Mouse (Mus musculus): ENCODE results near the gene Hinfp.
"Not testable (repeated sequence)": the region's sequence is repeated elsewhere in the genome, so short reads cannot be mapped to it uniquely, and the experiment has no call there.

Hinfp gene

GRCm38 (mm10) chr9:44305466-44306079 is at the start of gene Hinfp:
Gene Hinfp (minus strand): TSS chr9:44305671.
- peak; percentile 99 for DNase-seq (ENCODE audit: low read depth, low spot score)

DNA sequence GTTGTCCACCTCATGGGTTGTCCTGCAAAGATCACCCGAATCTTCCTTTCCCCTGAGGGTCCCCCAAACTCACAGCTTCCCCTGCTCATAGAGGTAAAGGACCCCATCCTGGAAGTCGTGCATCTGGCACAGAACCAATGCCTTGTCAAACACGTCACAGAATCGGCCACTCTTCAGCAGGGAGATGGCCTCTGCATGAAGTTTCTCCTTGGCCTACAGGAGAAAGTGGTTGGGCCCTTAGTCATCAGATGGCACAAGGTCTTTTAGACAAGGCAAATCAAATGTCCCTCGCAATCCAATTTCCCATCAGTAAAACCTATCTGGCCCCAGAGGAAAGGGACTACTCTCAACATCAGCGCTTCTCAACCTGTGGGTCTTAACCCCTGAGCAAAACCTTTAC is 47.7 kb upstream of the Hinfp start:
- no peak for DNase-seq (ENCODE audit: low read depth, low spot score)

DNA sequence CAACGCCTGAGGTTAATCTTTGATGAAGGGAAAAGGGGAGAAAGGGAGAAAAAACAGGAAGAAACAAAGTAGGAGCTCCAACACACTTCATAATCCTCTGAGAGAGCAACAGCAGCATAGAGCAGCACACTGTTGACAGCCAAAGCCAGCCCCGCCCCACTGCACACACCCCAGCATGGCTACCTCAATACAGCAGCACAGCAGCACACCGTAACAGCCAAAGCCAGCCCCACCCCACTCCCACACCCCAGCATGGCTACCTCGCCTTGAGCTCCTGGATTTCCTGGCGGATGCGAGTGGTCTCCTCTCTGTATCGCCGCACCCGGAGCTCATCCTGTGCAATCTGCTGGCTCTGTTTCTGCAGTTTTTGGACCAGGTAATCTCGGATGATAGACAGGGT is 46.9 kb upstream of the Hinfp start:
- no peak for DNase-seq (ENCODE audit: low read depth, low spot score)

GRCm38 (mm10) chr9:44351396-44351795 is 45.9 kb upstream of the Hinfp start:
- no peak for DNase-seq (ENCODE audit: low read depth, low spot score)

DNA sequence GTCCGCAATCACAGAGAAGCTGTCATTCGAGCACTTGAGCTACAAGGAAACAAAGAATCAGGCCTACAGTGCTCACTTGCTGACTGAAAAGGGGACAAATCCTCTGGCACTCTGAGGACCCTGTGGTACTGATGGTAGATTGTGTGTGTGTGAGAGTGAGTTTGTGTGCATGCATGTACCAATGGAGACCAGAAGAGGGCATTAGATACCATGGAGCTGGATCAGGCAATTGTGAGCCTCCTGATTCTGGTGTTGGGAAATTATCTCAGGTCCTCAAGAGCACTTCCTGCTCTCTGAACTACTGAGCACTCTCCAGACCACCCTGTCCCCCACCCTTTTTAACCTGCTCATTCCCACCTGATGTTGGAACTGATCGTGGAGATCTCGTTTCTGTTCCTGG is 43.1 kb upstream of the Hinfp start:
- DNase-seq (ENCODE audit: low read depth, low spot score), result no peak

DNA sequence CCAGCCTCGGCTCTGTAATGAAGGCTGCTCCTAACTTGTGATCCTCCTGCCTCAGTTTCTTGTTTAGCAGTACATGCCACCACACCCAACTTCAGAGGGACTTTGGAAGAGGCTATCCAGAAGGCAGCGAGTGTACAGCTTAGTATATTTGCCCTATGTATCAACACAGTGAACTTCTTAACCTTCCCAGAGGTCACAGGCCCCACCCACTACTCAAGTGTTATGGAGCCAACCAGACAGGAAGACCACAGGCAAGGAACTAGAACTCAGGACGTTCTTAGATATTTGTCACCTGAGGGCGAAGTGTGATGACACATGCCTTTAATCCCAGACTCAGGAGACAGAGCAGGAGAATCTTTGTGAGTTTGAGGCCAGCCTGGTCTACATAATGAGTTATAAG is 42.1 kb upstream of the Hinfp start:
- DNase-seq (ENCODE audit: low read depth, low spot score), result no peak

DNA sequence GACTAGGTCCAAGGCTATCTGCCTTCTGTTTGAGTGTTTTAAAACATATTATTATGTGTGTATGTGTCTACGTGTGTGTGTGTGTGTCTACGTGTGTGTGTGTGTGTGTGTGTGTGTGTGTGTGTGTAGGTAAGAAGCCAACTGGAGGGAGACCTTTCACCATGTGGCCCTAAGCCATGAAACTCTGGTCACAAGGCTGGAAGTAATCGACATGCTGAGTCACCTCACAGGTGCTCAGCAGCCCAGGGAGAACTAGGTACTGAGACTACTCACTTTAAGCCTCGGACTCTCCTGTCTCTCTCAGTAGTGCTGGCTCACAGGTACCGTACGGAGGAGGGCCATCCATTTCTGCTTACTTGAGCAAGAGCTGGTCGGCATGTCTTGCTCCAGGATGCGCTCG is 41.7 kb upstream of the Hinfp start:
- DNase-seq (ENCODE audit: low read depth, low spot score), result no peak

DNA sequence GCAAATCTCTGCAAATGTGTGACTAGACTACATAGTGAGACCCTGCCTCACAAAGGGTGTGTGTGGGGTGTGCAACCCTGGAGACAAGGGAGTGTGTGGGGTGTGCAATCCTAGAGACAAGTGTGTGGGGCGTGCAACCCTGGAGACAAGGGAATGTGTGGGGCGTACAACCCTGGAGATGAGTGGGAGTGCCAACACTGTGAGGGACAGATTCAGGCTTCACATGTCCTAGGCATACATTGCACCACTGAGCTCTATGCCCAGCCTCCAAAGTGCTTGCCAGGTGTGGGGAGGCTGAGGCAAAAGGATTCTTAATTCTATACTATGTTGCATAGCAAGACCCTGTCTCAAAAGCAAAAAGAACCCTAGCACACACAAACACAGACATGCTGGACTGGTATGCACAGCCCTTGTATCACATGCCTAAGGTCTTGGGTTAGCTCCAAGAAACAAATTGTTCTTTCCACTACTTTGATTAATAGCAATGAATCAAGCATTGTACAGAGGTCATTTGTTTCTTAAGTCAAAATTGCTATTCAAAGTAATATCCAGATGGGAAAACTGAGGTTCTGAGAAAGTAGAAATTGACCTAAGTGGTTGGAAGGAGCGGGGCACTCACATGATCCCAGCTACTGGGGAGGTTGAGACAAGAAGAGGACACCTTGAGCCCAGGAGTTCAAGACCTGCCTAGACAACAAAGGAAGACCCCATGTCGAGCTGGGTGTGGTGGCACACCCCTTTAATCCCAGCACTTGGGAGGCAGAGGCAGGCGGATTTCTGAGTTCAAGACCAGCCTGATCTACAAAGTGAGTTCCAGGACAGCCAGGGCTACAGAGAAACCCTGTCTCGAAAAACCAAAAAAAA is 40.3 kb upstream of the Hinfp start:
- DNase-seq (ENCODE audit: low read depth, low spot score), result no peak

DNA sequence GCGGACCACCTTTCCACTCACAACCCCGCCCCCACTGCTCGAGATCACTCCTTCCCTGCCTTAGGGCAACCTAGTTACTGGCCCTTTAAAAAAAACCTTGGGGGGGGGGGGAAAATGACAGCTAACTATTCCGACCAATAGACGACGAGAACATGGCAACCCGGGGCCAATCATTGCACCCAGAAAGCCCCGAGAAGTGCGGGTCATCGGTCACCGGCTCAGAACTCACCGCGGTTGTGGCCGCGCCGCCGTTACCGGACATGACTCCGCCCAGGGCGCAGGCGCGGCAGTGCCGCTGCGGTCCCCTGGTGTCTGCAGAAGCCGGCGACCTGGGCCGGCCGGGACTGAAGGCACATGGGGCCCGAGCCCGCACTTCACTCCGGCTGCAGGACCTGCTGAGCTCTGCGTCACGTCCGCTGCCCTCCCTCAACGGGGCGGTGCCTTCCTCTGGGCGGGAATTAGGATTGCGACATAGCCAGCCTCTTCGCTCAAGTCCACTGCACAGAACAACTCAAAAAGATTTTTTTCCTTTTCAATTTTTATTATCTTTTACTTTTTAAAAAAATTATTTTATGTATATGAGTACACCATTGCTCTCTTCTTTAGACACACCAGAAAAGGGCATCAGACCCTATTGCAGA is 38.4 kb upstream of the Hinfp start, which contains the start of gene Hmbs:
TSS of gene Hmbs (minus strand) at position 448 of the 641 bp plus-strand sequence.
- peak; percentile 83 for DNase-seq (ENCODE audit: low read depth, low spot score)

DNA sequence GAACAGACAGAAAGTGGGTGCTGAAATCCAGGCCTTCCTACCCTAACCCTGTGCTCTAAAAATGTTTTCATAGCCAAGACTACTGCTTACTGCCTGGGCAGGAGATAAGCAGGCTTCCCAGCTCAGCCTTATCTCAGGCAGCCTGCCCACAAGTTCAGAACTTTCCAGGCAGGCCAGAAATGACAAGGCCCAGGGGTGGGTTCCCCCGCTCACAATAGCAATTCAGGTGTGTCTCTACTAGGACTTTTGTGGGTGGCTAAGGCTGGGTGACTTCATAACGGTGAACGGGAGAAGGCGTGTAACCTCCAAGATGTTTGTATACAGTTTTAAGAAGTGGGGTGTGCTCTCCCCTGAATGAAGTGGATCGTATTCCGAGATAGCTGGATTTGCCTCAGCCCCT is 37.8 kb upstream of the Hinfp start:
- DNase-seq (ENCODE audit: low read depth, low spot score), result no peak

DNA sequence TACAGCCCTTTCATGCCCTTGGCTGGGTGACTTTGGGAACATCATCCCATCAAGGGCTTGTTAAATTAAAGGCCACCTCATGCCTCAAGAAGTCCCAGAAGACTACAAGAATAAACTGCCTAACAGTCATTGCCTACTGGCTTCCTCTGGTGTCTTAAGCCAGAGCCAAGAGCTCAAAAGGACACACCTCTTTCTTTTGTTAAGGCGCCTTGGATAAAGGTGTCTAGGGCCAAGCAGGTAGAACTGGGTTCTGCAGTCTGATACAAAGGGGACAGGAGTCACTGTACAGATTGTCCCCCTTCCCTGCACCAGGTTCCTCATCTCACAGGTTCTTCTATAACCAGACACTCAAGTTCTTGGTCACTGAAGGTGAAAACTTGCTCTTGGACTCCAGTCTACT is 37.1 kb upstream of the Hinfp start:
- DNase-seq (ENCODE audit: low read depth, low spot score), result no peak

GRCm38 (mm10) chr9:44342173-44342572 is 36.7 kb upstream of the Hinfp start:
- no peak for DNase-seq (ENCODE audit: low read depth, low spot score)

GRCm38 (mm10) chr9:44341487-44341886 is 36.0 kb upstream of the Hinfp start:
- DNase-seq (ENCODE audit: low read depth, low spot score), result no peak

- DNase-seq (ENCODE audit: low read depth, low spot score), result no peak
Measured at GRCm38 (mm10) chr9:44338574-44338973, 33.1 kb upstream of the Hinfp start.

- DNase-seq (ENCODE audit: low read depth, low spot score), result no peak
Measured at GRCm38 (mm10) chr9:44337436-44338169, 32.1 kb upstream of the Hinfp start.

- no peak for DNase-seq (ENCODE audit: low read depth, low spot score)
Measured at GRCm38 (mm10) chr9:44336964-44337363, 31.5 kb upstream of the Hinfp start.

- DNase-seq (ENCODE audit: low read depth, low spot score), result not testable (repeated sequence)
Measured at GRCm38 (mm10) chr9:44336513-44336912, 31.0 kb upstream of the Hinfp start.

GRCm38 (mm10) chr9:44336093-44336406 is 30.6 kb upstream of the Hinfp start:
- no peak for DNase-seq (ENCODE audit: low read depth, low spot score)

GRCm38 (mm10) chr9:44335331-44336092 is 30.0 kb upstream of the Hinfp start:
- no peak for DNase-seq (ENCODE audit: low read depth, low spot score)

- peak; percentile 98 for DNase-seq (ENCODE audit: low read depth, low spot score)
Measured at GRCm38 (mm10) chr9:44334396-44335330, 29.2 kb upstream of the Hinfp start, which contains the start of gene H2afx. Gene H2afx (plus strand): TSS chr9:44334694.

Data from embryo, embryonic 11.5 days (tissue).